Mouse (Mus musculus): ENCODE data around the gene Sipa1l3.
A peak's percentile ranks its signal among the peaks of the same experiment; 100 is the strongest.

The Sipa1l3 gene

GRCm38 (mm10) chr7:29518421-29519210 is at the start of gene Sipa1l3:
TSS of gene Sipa1l3 (minus strand) at chr7:29518641.
- ATAC-seq (ENCODE audit: low TSS enrichment): peak; percentile 98

GRCm38 (mm10) chr7:29563006-29563405 is 44.6 kb upstream of the Sipa1l3 start:
- no peak for ATAC-seq (ENCODE audit: low TSS enrichment)

- ATAC-seq (ENCODE audit: low TSS enrichment): no peak
Observed at GRCm38 (mm10) chr7:29561046-29561445, 42.6 kb upstream of the Sipa1l3 start.

- no peak for ATAC-seq (ENCODE audit: low TSS enrichment)
Observed at GRCm38 (mm10) chr7:29559290-29559689, 40.8 kb upstream of the Sipa1l3 start.

GRCm38 (mm10) chr7:29558744-29559143 is 40.3 kb upstream of the Sipa1l3 start:
- no peak for ATAC-seq (ENCODE audit: low TSS enrichment)

DNA sequence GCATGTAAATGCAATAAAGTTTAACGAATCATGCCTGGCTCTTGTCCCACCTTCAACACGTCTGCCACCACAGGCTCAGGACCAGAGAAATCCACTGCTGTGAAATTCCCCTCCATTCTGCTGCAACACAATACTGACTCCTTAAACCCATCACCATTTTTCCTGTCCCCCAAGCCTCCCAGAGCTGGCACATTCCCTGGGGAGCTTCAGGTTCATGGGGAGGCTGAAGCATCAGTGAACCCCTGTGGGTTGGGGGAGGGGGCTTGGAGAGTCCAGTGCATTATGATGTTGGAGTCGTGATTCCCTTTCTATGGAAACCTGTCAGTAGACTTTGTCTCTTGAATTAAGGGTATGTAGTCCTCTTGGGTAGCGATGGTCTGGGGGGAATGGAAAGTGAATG is 37.8 kb upstream of the Sipa1l3 start:
- ATAC-seq (ENCODE audit: low TSS enrichment): no peak

DNA sequence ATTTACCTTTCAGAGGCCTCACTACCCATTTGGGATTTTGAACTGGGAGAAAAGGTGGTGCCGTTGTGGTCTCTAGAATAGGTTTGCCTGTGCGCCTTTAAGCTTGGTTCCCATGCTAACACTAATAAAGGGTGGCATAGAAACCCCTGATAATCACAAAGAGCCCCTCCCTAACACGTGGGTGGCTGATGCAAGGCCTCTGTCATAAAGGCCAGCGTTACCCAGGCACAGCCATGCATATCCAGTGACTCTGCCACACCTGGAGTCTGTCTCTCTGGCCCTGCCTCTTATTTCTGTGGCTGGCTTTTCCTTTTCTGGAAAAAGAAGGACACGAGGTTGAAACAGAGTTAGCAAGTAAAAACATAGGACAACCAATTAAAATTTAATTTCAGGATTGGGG is 37.1 kb upstream of the Sipa1l3 start:
- no peak for ATAC-seq (ENCODE audit: low TSS enrichment)

- ATAC-seq (ENCODE audit: low TSS enrichment): no peak
Observed at GRCm38 (mm10) chr7:29555051-29555450, 36.6 kb upstream of the Sipa1l3 start.

DNA sequence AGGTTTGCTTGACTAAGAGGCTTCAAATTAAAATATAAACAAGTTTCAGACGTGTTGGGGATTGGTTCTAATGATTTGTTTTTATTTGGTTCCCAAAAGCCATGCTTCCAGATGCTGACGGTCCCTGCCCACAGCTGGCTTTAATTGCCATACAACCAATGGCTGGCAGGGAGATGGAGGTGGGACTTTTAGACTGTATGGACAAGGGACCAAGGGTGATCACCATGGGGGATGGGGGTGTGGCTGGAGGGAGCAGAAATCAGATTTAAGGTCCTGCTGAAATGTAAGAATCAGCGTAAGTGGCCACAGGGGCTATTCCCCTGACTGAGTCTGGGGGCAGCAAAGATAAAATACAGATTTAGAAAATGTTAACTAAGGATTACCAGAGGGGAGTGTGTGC is 32.2 kb upstream of the Sipa1l3 start:
- ATAC-seq (ENCODE audit: low TSS enrichment): no peak

DNA sequence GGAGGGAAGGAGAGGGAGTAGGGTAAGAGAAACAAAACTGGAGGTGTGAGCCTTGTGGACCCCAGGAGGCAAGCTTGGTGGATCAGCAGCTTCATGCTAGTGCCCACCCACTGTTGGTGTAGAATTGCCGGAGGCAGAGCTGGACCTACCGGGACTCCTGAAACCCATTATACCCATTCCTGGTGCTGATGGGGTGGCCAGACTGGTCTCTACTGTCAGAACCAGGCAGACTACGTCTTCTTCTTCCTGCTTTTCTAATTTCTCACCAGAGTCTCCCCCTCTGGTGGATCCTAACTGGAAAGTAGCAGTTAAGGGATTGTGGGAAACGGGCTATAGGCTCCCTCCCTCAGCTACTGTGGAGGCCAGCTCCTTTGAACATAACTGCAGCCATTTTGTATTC is 23.2 kb upstream of the Sipa1l3 start:
- ATAC-seq (ENCODE audit: low TSS enrichment): no peak

- no peak for ATAC-seq (ENCODE audit: low TSS enrichment)
Observed at GRCm38 (mm10) chr7:29541186-29541585, 22.7 kb upstream of the Sipa1l3 start.

DNA sequence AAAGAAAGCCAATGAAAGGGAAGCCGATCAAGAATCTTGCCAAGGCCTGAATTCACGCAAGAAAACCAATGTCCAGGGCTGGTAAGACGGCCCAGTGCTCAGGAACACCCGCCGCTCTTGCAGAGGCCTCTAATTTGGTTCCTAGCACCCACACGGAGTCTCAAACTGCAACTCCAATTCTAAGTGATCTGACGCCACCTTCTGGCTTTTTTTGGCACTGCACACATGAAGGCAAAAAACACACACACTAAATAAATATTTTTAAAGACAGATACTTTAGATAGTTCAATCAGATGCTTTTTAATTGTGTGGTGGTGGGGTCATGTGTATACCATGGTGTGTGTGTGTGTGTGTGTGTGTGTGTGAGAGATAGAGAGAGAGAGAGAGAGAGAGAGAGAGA is 22.2 kb upstream of the Sipa1l3 start:
- no peak for ATAC-seq (ENCODE audit: low TSS enrichment)

DNA sequence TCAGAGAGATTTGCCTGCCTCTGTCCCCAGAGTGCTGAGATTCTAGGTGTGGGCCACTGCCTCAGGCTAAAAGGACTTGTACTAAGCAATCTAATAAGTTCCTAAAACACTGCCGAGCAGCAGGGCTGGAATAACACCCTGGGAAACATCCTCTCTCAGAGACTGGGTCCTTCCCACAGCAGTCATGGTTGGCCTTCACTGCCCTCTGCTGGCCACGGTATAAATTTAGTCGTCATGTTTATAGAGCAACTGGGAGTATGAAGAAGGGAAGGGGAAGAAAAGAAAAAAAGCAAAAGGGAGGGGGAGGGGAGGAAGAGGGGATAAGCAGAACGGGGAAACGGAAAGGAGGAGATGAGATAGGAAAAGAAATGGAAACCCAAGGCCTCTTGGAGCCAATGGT is 5.3 kb upstream of the Sipa1l3 start:
- peak; percentile 66; the same call in 1 of the 2 replicates for ATAC-seq (ENCODE audit: low TSS enrichment)

DNA sequence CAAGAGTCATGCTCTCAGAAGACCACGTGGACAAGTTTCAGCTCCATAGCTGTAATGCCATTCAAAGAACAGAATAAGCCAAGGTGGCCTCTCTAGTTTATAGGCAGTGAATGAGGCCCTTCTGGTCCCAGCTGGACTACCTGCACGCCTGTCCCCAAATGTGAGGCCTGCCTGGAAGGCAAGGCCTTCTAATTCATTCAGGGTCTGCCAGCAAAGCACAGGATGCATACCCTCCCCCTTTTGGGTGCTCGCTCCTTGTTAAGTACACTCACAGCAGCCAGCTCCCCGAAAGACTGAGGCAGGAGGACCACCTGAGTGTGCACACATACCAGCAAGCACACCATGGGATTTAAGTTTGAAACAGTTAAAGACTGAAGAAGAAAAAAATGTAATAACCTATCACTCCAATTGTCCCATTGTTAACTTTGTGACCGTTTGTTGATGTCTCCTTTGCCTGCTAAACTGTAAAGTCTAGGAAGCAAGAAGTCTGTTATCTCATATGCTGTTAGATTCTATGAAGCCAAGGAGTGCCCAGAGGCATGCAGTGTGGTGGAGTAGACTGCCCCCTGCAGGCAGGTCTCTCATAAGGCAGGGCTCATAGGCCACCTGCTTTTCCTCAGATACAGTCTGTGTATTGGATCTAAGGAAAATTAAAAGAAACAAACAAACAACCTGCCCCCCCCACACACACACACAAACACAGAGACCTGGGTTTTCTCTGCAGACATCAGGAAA is 3.6 kb upstream of the Sipa1l3 start:
- ATAC-seq (ENCODE audit: low TSS enrichment): peak; percentile 39; the same call in 1 of the 2 replicates

DNA sequence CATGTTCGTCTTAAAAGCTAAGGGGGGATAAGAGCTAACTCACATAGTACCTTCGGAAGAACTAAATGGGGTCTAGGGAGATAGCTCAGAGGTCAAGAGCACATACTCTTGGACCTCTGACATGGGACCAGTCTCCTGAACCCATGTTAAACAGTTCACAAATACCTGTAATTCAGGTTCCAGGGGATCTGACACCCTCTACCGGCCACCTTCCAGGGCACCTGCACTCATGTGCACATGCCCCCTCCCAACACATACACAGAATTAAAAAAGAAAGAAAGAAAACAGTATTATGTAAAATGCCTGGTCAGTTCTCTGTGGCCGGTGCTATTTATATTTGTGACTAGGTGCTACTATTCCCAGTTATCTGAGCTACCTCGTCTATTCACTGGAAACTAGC is 2.9 kb upstream of the Sipa1l3 start:
- no peak for ATAC-seq (ENCODE audit: low TSS enrichment)

DNA sequence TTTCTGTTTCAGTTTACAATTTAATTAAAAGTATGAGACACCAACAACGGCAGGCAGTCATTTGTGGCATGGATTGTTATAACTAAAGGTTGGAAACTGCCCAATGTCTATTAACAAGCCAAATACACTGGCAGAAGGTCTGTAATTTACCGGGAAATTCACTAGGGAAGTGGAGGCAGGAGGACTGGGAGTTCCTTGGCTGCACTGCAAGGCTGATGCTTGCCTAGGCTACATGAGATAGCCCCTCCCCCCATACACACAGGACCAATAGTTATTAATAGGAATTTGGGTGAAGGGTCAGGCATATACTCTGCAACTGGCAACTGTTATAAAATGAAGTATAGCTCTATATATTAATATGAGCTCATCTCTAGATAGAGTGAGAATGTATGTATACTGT is 2.4 kb upstream of the Sipa1l3 start:
- no peak for ATAC-seq (ENCODE audit: low TSS enrichment)

- peak; percentile 15; the same call in 1 of the 2 replicates for ATAC-seq (ENCODE audit: low TSS enrichment)
Observed at GRCm38 (mm10) chr7:29519211-29519550, 740 bp upstream of the Sipa1l3 start.

- peak; percentile 25; the same call in 1 of the 2 replicates for ATAC-seq (ENCODE audit: low TSS enrichment)
Observed at GRCm38 (mm10) chr7:29518054-29518420, 404 bp downstream of the Sipa1l3 start.

DNA sequence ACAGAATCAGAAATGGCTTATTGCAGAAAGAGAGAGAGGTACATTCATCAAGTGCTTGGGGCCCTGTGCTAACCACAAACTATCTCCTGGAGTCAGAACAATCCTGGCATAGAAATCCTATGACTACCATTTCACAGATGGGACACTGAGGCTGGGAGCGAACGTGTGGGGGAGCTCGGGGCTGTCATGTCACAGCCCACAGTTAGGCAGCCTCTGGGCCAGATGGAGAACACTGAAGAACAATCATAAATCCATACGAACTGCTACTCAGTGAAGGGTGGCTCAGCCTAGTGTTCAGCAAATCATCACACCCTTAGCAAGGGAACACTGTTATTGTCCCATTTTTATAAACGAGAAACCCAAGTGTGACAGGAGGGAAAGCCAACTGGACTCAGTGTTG is 1.3 kb downstream of the Sipa1l3 start:
- ATAC-seq (ENCODE audit: low TSS enrichment): no peak

DNA sequence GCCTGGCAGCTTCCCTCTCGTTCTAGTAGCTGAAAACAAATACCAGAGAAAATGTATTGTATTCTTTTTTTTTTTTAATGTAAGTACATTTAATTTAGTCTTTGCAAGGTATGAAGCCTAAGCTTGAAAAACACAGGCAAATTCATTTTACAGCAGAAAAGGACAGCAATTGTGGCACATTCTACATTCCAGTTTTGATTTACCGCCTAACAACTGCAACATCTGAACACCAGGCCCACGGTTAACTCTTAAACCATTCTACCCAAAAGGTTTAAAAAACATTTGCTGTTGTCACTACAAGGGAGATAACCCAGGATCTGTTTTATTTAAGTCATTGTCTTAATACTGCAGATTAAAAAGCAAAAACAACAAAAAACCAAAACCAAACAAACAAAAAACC is 2.8 kb downstream of the Sipa1l3 start:
- ATAC-seq (ENCODE audit: low TSS enrichment): no peak

GRCm38 (mm10) chr7:29512729-29513128 is 5.7 kb downstream of the Sipa1l3 start:
- ATAC-seq (ENCODE audit: low TSS enrichment): no peak

DNA sequence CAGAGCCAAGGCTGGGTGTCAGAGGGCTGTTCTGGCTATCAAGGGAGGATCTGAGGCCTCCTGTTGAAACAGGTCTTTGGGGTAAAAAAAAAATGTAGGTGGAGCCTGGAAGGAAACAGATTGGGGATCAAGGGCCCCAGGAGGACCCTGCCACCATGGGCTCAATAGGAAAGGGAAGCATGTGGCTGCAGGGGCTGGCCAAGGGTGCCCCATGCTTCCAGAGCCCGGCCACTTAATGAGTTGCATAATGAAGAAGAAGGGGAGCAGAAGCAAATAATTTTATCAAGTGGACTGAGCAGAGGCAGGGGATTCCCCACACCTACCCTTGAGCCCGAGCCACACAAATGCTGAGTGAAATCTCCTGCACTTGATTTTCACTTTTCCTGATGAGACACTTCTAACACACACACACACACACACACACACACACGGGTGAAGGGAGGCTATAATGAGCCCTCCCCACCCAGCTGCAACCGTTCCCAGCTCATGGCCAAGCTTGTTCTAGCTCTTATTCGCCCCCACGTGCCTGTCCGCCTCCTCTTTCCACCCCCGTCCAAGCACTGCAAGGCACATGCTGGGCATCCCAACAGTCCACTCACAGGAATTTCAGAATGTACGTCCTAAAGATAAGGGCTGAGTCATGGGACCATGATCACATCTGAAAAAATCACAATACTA is 6.7 kb downstream of the Sipa1l3 start:
- peak; percentile 47; the same call in 1 of the 2 replicates for ATAC-seq (ENCODE audit: low TSS enrichment)

DNA sequence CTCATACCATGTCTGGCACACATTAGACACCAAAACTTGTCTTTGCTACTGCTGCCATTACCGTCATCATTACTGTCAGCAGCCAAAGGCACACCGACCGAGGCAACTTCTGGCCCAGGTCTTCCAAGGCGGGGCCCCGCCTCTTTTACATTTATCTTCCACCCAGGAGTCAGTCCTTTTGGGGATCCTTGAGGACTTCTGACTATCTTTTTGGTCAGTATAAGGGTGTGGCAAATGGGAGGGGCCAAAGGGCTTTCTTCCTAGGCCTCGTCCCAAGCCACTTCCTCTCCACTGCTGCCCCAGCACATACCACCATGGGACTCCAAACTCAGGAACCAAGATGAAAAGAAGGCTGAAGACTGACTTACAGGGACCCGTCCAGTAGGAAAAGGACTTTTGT is 9.9 kb downstream of the Sipa1l3 start:
- no peak for ATAC-seq (ENCODE audit: low TSS enrichment)

Data from frontal cortex, adult (tissue).